Mouse (Mus musculus): ENCODE data around the gene Dyrk1b. TPM values are rescaled to one million over a fixed set of nuclear protein-coding genes. Genes with fewer than 3 reads are reported as not detected.

Gene Dyrk1b
- polyA plus RNA-seq, 1 experiment = 26.8 TPM

DNA sequence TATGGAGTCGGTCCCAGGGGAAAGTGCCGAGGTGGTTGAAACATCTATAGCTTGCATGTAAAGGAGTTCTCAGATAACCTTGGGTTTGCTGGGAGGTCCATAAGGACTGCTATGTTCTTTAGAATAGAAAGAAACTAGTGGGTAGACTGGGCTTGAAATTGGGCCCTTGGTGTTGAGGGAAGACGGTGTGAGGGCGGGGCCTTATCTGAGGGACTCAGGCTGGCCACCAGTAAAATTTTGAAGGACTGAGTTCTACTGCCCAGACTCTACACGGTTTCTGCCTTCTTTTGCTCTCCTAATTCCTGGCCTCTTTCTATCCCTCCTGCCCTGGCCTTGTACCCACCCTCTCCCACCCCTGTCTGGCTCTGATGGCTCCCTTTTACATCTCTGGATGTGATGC lies 1.6 kb downstream of the Dyrk1b start:
- Histone ChIP-seq H3K27ac (replicated peaks; ENCODE audit: low read depth, low read length) (peak overlapping the region; percentile 79; the same call in 1 of the 2 replicates), H3K4me1 (ENCODE audit: control insufficient read depth, insufficient read depth, insufficient read length, low read length) (no peaks in the 10 kb centered on the region), H3K4me3 (ENCODE audit: insufficient read depth, low read depth, low read length) (peak overlapping the region; percentile 84)

DNA sequence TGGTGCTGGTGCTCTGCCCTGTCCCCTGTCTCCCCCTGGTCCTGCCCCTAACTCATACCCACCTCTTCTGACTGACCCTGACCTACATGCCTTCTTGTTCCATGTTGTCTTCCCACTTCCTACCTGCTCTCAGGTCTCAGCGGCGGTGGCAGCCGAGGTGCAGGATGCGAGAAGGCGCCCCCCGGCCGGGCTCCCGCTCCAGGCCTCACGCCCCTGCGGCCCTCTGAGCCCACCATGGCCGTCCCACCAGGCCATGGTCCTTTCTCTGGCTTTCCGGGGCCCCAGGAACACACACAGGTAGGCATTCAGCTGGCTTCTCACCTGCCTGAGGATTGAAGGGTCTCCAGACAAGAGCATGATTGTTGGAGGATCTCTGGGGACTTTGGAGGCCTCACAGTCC lies 2.1 kb downstream of the Dyrk1b start:
- H3K27ac ChIP-seq (replicated peaks; ENCODE audit: low read depth, low read length) = no peak overlapping the region
- H3K4me3 ChIP-seq (ENCODE audit: insufficient read depth, low read depth, low read length) = no peak overlapping the region
- no peaks in the 10 kb centered on the region for H3K4me1 ChIP-seq (ENCODE audit: control insufficient read depth, insufficient read depth, insufficient read length, low read length)

DNA sequence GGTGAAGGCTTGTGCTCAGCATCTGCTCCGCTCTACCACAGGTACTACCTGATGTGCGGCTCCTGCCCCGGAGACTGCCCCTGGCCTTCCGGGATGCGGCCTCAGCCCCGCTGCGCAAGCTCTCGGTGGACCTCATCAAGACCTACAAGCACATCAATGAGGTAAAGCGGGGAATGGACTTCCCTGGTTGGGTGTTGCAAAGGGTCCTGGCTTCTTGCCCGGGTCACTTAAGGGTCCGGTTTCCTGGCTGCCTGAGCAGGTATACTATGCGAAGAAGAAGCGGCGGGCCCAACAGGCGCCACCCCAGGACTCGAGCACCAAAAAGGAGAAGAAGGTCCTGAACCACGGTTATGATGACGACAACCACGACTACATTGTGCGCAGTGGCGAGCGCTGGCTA lies 3.1 kb downstream of the Dyrk1b start:
- no peak overlapping the region for H3K27ac ChIP-seq (replicated peaks; ENCODE audit: low read depth, low read length)
- no peak overlapping the region for H3K4me3 ChIP-seq (ENCODE audit: insufficient read depth, low read depth, low read length)

DNA sequence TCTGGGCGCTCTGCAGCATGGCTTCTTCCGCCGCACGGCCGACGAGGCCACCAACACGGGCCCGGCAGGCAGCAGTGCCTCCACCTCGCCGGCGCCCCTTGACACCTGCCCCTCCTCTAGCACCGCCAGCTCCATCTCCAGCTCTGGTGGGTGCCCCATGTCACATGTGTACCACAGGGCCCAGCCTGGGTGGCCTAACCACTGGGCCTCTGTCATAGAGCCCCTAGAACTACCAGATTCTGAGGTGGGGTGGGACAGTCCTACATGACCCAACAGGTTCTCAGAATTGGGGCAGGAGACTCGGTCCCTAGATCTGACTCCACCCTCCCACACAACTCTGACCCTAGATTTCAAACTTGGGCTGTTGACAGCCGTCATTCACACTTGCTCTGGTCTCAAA lies 6.6 kb downstream of the Dyrk1b start:
- Histone ChIP-seq H3K4me3 (ENCODE audit: insufficient read depth, low read depth, low read length) (no peak overlapping the region), H3K27ac (replicated peaks; ENCODE audit: low read depth, low read length) (no peak overlapping the region), H3K4me1 (ENCODE audit: control insufficient read depth, insufficient read depth, insufficient read length, low read length) (no peaks in the 10 kb centered on the region)

More for the DNA sequence above, 3.1 kb downstream of the Dyrk1b start:
- H3K4me1 ChIP-seq (ENCODE audit: control insufficient read depth, insufficient read depth, insufficient read length, low read length) = no peaks in the 10 kb centered on the region

DNA sequence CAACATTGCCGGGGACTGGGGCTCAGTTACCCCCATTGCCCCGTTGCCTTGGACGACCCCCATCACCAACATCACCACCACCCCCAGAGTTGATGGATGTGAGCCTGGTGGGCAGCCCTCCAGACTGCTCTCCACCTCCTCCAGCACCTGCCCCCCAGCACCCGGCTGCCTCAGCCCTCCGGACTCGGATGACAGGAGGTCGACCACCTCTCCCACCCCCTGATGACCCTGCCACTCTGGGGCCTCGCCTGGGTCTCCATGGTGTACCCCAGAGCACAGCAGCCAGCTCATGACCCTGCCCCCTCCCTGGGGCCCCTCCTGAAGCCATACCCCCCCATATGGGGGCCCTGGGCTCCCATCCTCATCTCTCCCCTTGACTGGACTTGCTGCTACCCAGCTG lies 7.4 kb downstream of the Dyrk1b start:
- Histone ChIP-seq H3K4me3 (ENCODE audit: insufficient read depth, low read depth, low read length) (no peak overlapping the region), H3K27ac (replicated peaks; ENCODE audit: low read depth, low read length) (no peak overlapping the region), H3K4me1 (ENCODE audit: control insufficient read depth, insufficient read depth, insufficient read length, low read length) (no peaks in the 10 kb centered on the region)

DNA sequence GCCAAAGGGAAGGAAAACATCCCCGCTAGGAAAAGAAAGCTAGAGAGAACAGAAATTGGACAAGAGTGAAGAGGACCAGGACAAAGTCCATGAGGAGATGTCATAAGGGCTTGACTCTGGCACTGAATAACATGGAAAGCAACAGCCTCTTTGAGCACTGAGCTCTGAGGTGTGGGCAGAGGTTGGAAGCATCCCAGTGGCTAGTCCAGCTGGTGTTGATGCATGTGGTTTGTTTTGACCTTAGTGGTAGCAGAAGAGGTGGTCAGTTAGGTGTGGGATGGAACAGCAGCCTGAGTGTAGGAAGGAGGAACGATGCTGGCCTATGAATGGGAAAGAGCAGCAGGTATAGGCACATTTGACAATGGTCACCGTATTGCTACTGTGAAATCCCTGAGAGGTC lies 12.2 kb downstream of the Dyrk1b start:
- Histone ChIP-seq H3K4me1 (ENCODE audit: control insufficient read depth, insufficient read depth, insufficient read length, low read length) (no peaks in the 10 kb centered on the region), H3K4me3 (ENCODE audit: insufficient read depth, low read depth, low read length) (no peak overlapping the region), H3K27ac (replicated peaks; ENCODE audit: low read depth, low read length) (no peak overlapping the region)

DNA sequence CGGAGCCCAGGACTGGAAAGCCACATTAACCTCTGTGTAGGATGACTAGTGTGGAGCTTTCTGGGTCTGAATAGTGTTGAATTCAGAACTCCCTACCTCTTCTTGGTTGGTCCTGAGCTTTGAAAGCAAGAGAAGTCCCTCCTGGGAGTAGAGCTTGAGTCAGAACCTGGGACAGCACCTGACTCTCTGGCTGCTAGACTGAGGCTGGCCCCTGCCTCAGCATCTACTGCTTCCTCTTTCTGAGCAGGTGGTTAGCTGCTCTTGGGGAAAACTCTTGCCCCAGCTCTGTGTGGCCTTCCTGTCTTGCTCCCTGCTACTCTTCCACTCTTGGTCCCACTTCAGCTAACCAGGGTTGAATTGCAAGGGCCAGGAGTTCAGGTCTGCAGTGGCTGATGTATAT lies 12.6 kb downstream of the Dyrk1b start:
- H3K4me1 ChIP-seq (ENCODE audit: control insufficient read depth, insufficient read depth, insufficient read length, low read length) = no peaks in the 10 kb centered on the region
- no peak overlapping the region for H3K4me3 ChIP-seq (ENCODE audit: insufficient read depth, low read depth, low read length)
- no peak overlapping the region for H3K27ac ChIP-seq (replicated peaks; ENCODE audit: low read depth, low read length)

DNA sequence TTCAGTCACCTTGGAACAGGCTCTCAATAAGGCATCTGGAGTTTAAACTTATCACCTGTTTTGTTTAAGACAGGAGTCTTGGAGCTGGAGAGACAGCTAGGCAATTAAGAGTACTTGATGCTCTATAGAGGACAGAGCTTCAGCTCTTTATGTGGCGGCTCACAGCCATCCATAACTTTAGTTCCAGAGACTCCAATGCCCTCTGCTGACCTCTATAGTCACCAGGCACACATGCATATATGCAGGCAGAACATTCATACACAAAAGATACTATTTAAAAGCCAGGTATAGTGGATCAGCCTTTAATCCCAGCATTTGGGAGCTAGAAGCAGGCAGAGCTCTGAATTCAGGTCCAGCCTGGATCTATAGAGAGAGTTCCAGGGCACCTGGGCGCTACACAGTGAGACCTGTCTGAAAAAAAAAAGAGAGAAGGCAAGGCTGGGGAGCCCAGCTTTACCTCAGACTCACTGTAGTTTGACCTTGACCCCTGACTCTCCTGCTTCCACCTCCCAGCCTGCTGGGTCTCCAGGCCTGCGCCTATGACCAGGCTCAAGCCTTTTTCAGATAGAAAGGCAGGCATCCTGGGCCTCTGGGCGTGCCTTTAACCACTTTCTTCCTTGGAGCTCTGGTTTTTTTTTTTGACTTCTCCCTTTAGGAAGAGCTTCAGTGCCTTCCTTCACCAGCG lies 16.3 kb downstream of the Dyrk1b start:
- peak overlapping the region; percentile 18; the same call in 1 of the 2 replicates for H3K27ac ChIP-seq (replicated peaks; ENCODE audit: low read depth, low read length)
- H3K4me3 ChIP-seq (ENCODE audit: insufficient read depth, low read depth, low read length) = no peak overlapping the region
- no peaks in the 10 kb centered on the region for H3K4me1 ChIP-seq (ENCODE audit: control insufficient read depth, insufficient read depth, insufficient read length, low read length)

DNA sequence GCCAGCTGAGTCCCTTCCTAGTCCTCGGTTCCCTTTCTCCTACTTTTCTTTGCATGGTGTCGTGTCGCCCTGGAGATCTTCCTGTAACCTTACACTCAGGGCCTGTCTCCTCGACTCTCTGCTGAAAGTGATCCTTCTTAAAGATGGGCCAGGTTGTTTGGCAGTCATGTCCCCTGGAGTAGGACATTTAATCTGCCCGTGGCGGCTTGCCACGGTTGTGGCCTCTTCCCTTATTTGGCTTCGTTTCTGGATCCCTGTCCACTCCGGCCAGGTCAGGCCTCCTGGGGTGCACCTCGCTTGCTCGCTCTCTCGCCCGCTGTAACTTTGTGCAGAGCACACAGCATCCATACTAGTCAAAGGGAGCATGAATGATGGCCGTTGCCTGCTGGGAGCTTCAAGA lies 17.3 kb downstream of the Dyrk1b start:
- H3K4me1 ChIP-seq (ENCODE audit: control insufficient read depth, insufficient read depth, insufficient read length, low read length) = no peaks in the 10 kb centered on the region
- H3K4me3 ChIP-seq (ENCODE audit: insufficient read depth, low read depth, low read length) = no peak overlapping the region
- H3K27ac ChIP-seq (replicated peaks; ENCODE audit: low read depth, low read length) = peak overlapping the region; percentile 31; the same call in 1 of the 2 replicates

DNA sequence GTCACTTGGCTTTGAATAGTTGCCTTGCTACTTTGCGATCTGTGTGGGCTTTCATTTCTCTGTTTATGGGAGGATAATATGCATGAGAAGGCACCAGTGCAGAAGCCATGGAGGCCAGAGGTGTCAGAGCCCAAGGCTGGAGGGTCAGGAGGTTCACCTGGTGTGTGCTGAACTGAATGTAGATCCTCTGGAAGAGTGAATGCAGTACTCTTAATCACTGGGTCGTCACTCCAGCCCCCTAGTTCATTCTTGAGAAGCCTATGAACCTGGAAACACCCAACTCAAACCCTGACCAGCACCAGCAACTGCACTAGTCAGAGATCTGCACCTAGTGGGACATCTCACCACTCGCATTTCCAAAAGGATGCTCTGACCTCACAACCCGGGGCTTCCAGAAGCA lies 19.8 kb downstream of the Dyrk1b start:
- Histone ChIP-seq H3K4me3 (ENCODE audit: insufficient read depth, low read depth, low read length) (no peak overlapping the region), H3K4me1 (ENCODE audit: control insufficient read depth, insufficient read depth, insufficient read length, low read length) (0 out of 2 replicates have a peak, but pooled peaks cover 3% of the 10 kb centered on the region), H3K27ac (replicated peaks; ENCODE audit: low read depth, low read length) (no peak overlapping the region)

DNA sequence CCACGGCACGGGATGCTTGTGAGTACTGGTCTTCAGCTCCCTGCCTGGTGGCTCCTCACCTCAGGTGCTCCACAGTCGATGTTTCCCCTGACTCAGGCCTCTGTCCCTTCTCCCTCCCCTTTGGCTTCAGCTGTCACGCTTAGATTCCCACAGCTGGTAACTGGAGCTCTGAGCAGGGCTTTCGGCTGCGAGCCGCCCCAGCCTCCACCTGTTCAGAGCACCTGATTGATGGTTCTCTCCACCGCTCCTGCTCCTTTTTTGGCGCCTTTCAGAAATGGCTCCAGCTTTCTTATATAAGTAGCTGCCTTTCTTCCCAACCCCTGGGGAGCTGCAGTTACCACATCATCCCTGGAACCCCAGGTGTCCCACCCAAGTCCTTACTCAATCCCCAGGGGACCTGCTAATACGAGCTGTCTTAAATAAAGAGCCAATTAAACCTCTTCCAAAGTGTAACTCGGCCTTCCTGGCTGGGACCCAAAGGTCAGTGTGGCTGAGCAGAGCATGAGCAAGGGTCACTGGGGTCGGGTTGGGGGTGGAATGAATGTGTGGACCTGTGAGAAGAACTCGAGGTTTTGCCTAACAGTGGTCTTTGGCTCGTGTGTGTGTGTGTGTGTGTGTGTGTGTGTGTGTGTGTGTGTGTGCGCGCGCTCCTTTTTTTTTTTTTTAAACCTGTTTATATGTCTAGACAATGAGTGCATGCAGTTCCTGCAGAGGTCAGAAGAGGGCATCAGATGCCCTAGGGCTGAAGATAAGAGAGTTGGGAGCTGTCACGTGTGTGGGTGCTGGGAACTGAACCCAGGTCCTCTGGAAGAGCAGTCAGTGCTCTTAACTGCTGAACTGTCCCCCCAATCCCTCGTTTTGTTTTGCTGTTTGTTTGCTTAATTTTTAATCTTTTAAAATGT lies 24.2 kb downstream of the Dyrk1b start:
- Histone ChIP-seq H3K27ac (replicated peaks; ENCODE audit: low read depth, low read length) (no peak overlapping the region), H3K4me3 (ENCODE audit: insufficient read depth, low read depth, low read length) (no peak overlapping the region), H3K4me1 (ENCODE audit: control insufficient read depth, insufficient read depth, insufficient read length, low read length) (0 out of 2 replicates have a peak, but pooled peaks cover 3% of the 10 kb centered on the region)

DNA sequence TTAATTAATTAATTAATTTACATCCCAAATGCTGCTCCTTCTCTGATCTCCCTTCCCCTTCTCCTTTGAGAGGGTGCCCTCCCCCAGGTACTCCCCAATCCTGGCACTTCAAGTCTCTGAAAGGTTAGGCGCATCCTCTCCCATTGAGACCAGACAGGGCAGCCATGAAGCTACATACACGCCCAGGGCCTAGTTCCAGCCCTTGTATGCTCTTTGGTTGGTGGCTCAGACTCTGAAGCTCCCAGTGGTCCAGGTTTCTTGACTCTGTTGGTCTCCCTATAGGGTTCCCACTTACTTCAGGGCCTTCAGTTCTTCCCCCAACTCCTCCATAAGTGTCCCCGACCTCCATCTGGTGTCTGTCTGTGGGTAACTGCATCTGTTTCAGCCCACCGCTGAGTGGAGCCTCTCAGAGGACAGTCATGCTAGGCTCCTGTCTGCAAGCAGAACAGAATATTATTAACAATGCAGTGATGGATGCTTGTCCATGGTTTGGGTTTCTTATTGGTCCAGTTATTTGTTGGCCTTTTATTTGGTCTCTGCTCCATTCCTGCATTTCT lies 26.9 kb downstream of the Dyrk1b start:
- Histone ChIP-seq H3K4me1 (ENCODE audit: control insufficient read depth, insufficient read depth, insufficient read length, low read length) (0 out of 2 replicates have a peak, but pooled peaks cover 3% of the 10 kb centered on the region), H3K27ac (replicated peaks; ENCODE audit: low read depth, low read length) (no peak overlapping the region), H3K4me3 (ENCODE audit: insufficient read depth, low read depth, low read length) (no peak overlapping the region)

DNA sequence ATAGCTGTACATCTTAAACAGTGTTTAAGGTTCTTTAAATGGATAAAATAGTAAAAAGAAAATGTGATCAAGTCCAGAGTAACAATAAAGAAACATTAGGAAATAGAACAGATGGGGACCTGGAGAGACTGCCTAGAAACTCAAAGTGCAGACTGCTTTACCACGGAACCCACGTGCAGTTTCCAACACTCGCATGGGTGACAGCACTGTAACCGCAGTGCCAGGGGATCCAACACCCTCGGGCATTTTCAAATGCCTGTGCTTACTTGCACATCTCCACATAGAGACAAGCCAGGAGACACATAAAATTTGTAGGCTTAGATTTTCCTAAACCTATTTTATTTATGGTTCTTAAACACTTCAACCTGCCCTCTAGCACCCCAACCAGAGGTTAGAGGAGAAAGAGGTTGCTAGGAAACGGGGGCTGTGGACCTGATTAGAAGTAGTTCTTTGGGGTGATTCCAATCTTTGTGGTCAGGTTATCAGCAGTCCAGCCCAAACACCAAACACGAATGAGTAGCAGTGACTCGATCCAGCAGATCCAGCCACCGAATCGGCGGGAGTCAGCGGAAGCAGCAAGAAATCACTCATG lies 29.2 kb downstream of the Dyrk1b start:
- Histone ChIP-seq H3K4me1 (ENCODE audit: control insufficient read depth, insufficient read depth, insufficient read length, low read length) (no peaks in the 10 kb centered on the region), H3K27ac (replicated peaks; ENCODE audit: low read depth, low read length) (no peak overlapping the region), H3K4me3 (ENCODE audit: insufficient read depth, low read depth, low read length) (peak overlapping the region; percentile 53)

DNA sequence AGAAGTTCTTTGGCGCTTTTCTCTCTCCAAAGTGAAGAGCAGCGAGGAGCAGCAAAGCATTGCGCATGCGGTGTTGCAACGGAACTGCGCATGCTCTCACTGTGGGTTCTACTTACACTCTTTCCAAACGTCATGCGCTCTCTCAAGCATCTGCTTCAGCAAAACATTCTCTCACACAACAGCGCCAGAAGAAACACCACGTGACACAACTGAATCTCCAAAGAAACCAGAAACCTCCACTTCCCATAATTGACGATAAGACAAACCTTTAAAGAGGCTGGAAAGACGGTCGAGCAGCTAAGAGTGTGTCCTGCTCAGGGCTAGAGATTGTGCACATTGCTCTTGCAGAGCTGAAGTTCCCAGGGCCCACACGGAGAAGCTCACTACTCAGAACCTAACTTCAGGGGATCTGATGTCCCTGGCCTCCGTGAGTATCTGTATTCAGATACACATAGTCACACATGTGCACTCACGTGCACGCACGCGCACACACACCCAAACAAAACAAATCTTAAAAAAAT lies 29.8 kb downstream of the Dyrk1b start:
- peak overlapping the region; percentile 53 for H3K27ac ChIP-seq (replicated peaks; ENCODE audit: low read depth, low read length)
- peak overlapping the region; percentile 53 for H3K4me3 ChIP-seq (ENCODE audit: insufficient read depth, low read depth, low read length)
- H3K4me1 ChIP-seq (ENCODE audit: control insufficient read depth, insufficient read depth, insufficient read length, low read length) = no peaks in the 10 kb centered on the region

DNA sequence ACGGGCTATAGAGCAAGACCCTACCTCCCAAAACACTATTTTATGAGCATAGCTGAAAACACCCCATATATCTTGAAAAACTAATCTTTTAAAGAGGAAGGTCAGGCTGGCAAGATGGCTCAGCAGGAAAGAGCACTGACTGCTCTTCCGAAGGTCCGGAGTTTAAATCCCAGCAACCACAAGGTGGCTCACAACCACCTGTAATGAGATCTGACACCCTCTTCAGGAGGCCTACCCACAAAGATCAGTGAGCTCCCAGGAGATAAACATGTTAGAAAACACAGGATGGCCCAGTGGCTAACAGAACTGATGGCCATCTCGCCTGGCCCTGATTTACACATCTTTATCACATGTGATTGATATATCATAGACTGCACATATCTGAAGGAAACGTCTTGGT lies 31.5 kb downstream of the Dyrk1b start:
- H3K27ac ChIP-seq (replicated peaks; ENCODE audit: low read depth, low read length) = no peak overlapping the region
- no peaks in the 10 kb centered on the region for H3K4me1 ChIP-seq (ENCODE audit: control insufficient read depth, insufficient read depth, insufficient read length, low read length)
- H3K4me3 ChIP-seq (ENCODE audit: insufficient read depth, low read depth, low read length) = no peak overlapping the region

All from brown adipose tissue, adult 24 weeks (tissue).